Mouse (Mus musculus) olfactory bulb, adult 2 months (tissue): Measurements from ENCODE around the gene Cxcl10.

Experiments used
- CTCF ChIP-seq: fragments of 200-500 bp; IDR thresholded peaks from 2 replicates; pipeline ENCODE4 v1.5.1; 2012; ENCODE audit warnings: low read depth, mild to moderate bottlenecking, low read length, moderate library complexity; ENCODE audit not compliant: insufficient read depth
- POLR2A ChIP-seq: fragments of 200-500 bp; IDR thresholded peaks from 2 replicates; pipeline ENCODE4 v1.6.1; 2012; ENCODE audit warnings: mild to moderate bottlenecking, low read depth, low read length, moderate library complexity; ENCODE audit not compliant: insufficient read depth

DNA sequence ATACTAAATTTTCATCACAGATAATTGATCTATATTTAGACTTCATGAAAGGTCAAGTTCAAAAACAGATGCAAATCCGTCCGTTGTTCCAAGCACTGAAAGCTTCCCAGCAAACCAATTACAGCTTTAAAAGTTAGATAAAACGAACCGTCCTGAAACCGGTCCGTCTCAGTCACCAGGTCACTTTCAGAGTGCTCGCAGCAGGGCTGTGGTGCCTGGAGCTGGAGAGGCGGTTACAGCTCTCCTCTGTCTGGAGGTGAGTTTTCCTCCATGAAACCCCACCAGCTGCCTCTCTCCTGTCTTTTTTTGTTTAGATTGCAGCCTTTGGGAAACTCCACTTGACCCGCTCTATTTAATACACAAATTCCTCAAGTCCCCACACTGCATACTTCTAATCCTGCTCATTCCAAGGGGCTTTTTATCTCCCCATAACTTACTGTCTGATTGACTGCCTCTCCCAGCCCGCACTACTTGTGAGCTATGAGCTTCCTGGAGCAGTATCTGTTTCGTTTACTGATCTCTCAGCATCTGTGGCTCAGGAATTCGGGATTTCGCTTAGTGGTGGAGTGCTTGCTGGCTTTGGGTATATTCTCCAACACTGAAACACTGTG is 28.2 kb upstream of the Cxcl10 start:
- no peak for TF ChIP-seq CTCF
- no peak for TF ChIP-seq POLR2A
